Mouse (Mus musculus) v-Abl transformed pro-B cells (cell line): Measurements from ENCODE around the gene Gsx2.

Experiments
- in situ Hi-C, 2 experiments: fragments of 400-800 bp; cut with MboI; formaldehyde crosslinking; loops; one replicate each; pipeline ENCODE4 v1.15.1; 2025; ENCODE audit not compliant: unreplicated experiment in 2 of 2

The Gsx2 gene

DNA sequence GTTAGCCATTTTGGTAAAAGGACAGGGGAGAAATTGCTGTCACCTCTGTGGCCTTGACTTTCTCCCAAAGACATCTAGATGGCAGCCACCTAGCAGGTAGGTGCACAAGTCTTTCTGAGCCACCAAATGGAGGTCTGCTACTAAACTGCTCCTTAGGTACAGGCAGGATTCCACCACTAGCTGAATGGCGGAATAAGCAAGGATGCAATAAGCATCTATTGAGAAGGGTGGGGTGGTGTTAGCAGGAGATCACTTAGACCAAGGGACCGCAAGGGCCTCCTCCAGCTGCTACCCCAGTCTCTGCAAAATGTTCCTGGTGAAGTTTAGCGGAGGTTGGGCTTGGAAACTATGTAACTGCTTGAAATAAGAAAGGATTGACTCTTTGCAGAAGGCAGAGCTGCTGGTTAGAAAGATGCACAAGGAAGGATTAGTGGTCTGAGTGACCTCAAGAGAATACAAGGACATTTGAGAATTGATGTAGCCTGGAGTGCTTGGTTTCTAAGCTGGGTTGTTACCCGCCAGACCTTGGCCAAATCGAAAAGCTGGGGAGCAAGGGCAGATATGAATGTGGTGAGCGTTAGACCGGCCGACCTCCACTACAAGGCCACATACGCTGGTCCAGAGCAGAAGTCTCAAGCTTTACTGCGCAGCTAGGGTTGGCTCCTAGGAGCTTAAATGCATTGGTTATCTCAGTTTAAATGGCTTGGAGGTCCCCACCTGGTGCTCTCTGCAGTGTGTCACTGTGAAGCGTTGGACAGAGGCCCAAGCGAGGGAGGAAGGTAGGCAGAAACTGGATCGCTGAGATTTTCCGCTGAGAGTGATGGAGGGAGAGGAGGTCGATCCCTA, 641 bp upstream of the Gsx2 start:
- in situ Hi-C loops: no loop called here

DNA sequence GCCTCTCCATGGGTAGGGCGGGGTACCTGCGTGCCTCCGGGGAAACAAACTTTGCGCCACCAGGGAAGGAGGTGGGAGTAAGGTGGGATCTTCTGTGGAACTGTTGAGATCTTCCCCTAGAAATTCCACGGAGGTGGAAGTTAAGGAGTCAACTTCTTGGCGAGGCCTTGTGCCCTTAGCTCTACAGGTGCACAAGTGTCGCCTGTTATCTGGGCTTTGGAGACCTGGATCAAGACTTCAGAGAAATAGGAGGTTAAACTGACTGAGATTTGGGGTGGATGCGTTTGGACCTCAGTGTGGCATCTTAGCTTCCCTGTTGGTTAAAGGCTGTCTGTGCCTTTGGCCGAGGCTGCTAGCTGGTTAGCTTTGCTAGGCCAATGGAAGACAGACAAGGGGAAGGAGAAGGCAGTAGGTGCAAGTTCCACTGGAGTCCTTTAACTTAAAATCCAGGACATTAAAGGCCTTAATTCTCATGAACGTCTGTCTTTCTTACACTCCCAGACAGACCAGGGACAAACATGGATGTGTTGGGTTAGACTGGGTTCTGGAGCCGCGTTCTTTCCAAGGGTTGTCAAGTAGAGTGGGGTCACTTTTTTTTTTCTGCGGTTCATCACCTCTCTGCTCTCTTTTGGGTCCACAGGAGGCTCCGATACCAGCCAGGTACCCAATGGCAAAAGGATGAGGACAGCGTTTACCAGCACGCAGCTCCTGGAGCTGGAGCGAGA, 1.1 kb downstream of the Gsx2 start:
- in situ Hi-C loops: no loop called here

DNA sequence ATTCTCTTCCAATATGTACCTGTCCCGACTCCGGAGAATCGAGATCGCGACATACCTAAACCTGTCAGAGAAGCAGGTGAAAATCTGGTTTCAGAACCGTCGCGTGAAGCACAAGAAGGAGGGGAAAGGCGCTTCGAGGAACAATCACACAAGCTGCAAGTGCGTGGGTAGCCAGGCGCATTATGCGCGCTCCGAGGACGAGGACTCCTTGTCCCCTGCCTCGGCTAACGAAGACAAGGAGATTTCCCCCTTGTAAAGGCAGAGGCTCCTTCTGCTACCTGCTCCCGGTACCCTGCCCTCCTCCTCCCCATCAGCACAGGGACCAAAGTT, 1.6 kb downstream of the Gsx2 start:
- in situ Hi-C loops: no loop called here

DNA sequence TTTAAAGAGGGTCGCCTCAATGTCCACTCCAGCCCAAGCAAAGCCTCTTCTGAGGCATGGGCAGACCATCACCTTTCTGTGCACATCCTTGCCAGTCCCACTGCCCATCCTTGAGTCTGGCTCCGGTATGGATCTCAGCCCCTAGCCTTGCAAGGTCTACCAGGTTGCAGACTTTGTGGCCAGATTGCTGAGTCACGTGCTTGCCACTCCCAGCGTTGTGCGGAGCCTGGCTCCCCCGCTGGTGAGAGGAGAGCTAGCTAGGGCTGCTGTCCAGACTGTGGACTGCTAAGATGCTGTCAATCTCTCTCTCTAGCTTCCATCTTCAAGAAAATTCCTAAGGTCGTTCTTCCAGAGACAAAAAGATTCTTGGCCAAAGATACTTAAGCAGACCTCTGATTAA, 4.2 kb downstream of the Gsx2 start:
- in situ Hi-C loops: no loop called here

DNA sequence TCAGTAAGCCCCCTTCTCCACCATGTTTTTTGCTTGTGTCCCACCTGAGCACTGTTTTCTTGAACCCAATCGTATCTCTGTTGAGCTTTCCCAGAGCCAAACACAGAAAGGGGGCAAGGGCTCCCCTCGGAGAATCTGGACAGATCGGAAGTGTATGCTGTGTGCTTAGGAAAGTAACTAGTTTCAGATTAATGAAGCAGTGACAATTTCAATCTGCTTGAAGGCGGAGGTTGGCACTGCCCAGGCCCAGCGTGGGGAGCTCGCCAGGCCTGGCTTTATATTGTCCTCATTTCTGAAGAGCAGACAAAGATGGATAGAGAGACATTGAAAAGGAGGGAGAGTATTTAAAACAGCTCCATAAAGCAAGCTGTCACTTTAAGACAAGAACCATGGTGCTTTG, 7.0 kb downstream of the Gsx2 start:
- in situ Hi-C loops: no loop called here

DNA sequence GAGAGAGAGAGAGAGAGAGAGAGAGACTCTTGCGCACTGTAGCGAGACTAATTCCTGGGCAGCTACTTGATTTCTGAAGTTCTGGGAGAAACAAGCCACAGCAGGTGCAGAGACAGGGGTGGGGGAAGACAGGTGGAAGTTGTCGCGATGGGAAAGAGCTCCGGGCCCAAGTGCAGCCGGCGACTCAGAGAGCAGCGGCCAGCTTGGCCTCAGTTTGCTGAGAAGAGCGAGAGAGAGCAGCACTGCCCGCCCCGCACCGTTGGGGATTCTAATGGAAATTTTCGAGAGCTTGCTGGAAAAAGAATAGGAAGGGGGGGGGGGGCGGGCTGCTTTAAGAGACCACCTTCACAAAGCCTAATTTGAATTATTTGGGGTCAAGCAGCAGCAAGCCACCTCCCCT, 7.7 kb downstream of the Gsx2 start:
- in situ Hi-C loops: no loop called here

DNA sequence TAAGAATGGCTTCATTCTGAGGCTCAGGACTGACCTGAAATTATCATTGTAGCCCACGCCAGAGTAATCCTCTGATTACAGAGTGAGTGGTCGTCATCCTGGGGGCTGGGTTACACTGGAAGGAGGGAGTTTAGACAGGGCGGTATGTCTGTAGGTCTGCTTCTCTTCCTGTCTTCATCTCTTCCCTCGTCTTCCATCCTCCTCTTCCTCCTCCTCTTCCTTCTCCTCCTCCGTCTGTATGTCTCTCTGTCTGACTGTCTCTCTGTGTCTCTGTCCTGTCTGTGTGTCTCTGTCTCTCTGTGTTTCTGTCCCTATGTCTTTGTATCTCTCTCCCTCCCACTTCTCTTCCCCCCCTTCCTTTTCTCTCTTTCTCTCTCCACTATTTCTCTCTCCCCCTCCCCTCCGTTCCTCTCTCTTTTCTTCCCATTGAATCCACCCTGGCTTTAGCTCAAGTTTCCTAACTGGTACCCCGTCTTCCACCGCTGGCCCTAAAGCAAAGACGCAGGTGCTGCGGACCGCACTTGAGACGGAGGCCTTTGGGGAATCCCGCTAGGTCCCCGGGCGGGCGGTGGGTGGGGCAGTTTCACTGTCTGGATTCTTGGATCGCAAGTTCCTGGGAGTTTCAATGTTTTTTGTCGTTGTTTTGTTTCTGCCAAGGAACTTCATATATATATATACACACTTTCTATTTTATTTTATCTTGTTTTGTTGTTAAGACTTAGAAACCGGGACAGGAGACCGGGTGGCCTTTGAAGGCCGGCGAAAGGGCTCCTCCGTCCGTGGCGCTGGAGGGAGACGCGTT, 8.4 kb downstream of the Gsx2 start:
- in situ Hi-C loops: no loop called here

DNA sequence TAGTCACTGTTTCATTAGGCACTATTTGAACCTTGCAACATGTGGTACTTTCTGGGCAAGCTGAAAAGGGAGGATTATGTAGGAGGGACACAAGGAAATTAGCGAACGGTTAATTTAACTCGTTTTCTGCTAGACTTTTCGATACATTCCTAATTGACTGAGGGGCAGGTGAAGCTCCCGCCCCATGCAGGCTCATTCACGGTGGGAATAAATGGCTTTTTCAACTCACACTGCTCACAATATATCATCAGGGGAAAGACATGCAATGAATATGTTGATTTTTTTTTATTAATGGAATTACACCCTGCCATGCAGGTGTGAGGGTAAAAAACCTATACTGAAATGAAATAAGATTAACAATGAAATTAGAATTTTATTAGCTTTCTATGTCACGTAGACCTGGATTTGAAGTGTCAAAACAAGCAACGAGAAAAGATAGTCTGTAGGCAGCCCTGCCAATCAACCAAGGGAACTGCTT, 9.0 kb downstream of the Gsx2 start:
- in situ Hi-C loops: no loop called here

DNA sequence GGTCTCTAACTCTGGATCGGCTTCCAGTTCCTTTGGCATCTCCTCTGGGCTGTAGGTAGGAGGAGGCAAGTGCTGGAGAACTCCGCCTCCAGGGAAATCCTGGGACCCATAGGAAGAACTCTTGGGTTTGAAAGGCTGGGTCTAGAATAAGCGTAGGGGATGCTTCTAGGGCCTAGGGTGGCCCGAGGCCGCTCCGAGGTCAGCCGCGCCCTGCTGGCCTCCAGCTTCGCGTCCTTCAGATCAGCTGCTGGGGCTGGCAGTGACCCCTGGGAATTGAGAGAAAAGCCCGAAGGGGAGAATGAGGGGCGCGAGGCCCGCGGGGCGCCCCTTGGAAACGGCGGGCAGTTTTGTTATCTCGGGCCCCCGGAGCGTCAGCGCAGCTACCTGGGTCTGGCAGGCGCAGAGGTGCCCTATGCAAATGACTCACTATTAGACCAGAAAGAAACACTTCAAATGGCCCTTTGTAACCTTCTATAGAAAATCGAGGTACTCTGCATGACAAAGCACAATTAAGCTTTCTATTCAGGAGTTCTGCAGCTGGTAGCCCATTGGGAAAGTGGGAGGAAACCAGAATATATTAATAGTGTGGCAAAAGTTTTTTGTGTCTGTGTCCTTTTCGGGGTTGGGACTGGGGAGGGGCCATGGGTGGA, 9.6 kb downstream of the Gsx2 start:
- in situ Hi-C loops: no loop called here

DNA sequence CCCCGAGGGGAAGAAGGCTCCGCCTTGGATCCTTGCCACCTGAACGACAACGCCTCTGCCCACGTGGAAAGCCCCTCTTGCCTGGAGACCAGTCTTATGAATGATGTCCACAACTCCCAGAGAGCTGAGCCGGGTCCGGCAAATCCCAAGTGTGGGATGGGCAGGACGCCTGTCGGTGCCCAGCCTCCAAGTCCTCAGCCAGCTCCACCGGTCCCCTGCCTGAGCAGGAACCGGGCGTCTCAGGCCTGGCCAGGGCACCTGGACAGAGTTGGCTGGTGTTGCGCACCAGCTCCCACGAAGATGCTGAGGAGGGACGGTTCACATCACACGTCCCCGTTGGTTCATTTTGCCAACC, 10.1 kb downstream of the Gsx2 start:
- in situ Hi-C loops: no loop called here

DNA sequence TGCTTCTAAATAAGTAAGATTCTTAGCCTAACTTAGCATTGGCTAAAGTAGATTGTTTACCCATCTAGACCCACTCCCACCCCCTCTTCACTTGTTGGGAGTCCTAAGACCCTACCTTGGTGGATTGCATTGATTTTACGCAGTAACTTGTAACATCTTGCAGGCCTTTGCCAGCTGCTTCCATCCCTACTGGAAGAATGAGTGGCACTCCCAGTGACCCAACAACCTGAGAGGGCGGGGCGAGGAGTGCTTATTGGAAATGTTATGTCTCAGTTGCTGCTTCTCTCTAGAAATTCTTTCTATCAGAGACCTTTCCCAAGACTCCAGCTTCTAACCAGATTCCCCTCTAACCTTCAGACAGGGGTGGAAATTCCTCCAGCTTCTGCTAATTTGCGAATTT, 10.5 kb downstream of the Gsx2 start:
- in situ Hi-C loops: no loop called here

DNA sequence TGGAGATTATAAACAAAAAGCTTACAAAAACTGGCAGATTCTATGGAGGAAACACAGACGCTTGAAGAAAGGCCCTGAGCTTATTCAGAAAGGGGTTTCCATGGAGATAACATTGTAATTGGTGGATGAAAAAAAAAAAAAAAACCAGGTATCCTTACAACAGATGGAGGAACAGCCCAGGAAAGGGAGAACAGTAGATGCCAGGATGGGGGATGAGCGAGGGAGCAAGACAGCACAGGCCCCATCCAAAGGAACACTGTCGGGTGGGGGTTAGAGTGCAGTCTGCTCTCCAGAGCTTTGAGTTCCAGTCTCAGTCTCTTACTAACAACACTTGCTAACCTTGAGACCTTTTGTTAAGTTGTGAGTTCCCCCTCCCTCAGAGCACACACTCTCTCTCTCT, 31.1 kb downstream of the Gsx2 start:
- in situ Hi-C loops: no loop called here

DNA sequence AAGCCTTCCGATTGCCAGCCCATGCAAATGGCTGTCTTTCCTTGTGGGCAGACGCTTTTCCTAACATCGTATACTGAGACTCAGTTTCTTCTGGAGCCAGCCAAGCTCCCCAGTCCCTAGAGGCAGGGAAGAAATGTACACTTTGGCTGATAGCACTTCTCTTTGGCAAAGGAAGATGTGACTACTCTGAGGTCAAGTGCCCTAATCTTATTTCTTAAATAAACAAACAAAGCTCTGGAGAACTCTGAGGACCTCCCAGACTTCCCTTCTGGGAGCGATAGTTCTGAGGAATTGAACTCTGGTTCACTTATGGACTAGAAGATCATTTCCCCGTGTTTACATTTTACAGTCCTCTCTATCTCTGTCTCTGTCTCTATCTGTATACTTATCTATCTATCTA, 34.0 kb downstream of the Gsx2 start:
- in situ Hi-C loops: no loop called here

DNA sequence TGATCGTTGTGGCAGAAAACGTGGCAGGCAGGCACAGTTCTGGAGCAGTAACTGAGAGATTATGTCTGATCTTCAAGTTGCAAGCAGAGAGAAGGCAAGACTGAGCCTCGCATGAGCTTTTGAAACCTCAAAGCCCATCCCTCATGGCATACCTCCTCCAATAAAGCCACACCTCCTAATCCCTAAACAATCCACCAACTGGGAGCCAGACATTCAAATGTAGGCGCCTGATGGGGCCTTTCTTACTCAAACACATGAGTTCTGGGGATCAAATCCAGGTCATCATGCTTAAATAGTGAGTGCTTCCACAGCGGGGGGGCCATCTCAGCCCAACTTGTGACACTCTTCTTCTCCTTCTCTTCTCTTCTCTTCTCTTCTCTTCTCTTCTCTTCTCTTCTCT, 36.4 kb downstream of the Gsx2 start:
- in situ Hi-C loops: no loop called here

DNA sequence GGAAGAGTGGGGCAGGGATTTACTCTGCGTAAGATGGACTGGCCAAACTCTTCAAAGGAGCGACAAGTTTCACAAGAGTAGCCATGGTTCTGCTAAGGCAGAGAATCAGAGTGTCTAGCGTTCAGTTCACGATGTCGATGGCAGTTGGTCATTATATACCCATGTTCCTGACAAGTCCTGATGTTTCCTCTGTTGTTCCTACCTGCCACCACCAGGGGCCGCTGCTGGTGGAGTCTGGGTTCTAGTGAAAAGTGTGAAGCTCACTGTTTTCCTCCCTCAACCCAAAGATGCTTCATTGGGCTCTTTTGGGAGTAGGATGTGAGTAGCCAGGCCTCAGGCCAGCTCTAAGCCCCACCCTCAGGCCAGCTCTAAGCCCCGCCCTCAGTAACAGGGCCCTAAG, 43.4 kb downstream of the Gsx2 start:
- in situ Hi-C loops: no loop called here

DNA sequence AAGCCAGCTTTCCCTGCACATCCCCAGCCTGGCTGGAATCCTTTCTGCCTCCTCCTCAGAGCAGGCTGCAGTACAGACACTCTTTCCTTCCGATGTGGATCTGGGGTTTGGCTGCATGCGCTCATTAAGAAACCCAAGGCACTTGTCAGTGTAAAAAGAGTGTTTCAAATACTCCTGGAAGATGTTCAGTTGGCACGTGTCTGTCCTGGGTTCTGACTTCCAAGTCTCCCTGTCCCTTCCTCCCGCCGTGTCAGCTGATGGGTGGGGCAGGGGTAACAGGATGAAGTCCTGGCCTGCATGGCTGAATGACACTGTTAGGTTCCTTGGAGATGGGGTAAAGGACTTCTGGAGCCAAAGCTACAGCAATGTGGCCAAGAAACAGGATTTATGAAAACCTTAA, 46.2 kb downstream of the Gsx2 start:
- in situ Hi-C loops: no loop called here
